Mouse (Mus musculus) heart, embryonic 11.5 days (tissue): Measurements from ENCODE around the gene B2m. TPM values are rescaled to one million over a fixed set of nuclear protein-coding genes. Genes with fewer than 3 reads are reported as not detected.
A peak's percentile ranks its signal among the peaks of the same experiment; 100 is the strongest.

ENCODE experiments used
- ATAC-seq: fragments of 200-750 bp; cut with Nextera tagmentation; replicated peaks from 2 replicates; pipeline ENCODE4 v1.8.0; 2017; ENCODE audit warnings: moderate library complexity; ENCODE audit not compliant: insufficient number of reproducible peaks, low FRiP score, low TSS enrichment
- H3K27ac ChIP-seq: fragments of 300-500 bp; sonication (generic); 2 replicates; pipeline ENCODE4 v1.5.1; 2014; ENCODE audit warnings: mild to moderate bottlenecking, low read depth, low read length
- H3K27me3 ChIP-seq: fragments of 300-500 bp; sonication (generic); 2 replicates; pipeline ENCODE4 v1.6.1; 2014; ENCODE audit warnings: mild to moderate bottlenecking, low read length, mixed read lengths; ENCODE audit not compliant: control insufficient read depth, insufficient read depth
- H3K36me3 ChIP-seq: fragments of 300-500 bp; sonication (generic); 2 replicates; pipeline ENCODE4 v1.6.1; 2014; ENCODE audit warnings: mild to moderate bottlenecking, low read length, moderate library complexity, mixed read lengths; ENCODE audit not compliant: control insufficient read depth, insufficient read depth
- H3K4me1 ChIP-seq: fragments of 300-500 bp; sonication (generic); 2 replicates; pipeline ENCODE4 v1.6.1; 2014; ENCODE audit warnings: low read length; ENCODE audit not compliant: control insufficient read depth, insufficient read depth
- H3K4me2 ChIP-seq: fragments of 300-500 bp; sonication (generic); 2 replicates; pipeline ENCODE4 v1.6.1; 2014; ENCODE audit warnings: mild to moderate bottlenecking, moderate library complexity
- H3K4me3 ChIP-seq: fragments of 300-500 bp; sonication (generic); 2 replicates; pipeline ENCODE4 v1.5.1; 2014; ENCODE audit warnings: low read depth, low read length
- H3K9ac ChIP-seq: fragments of 300-500 bp; sonication (generic); 2 replicates; pipeline ENCODE4 v1.6.1; 2014; ENCODE audit warnings: mild to moderate bottlenecking, low read depth, low read length, moderate library complexity
- H3K9me3 ChIP-seq: fragments of 300-500 bp; sonication (generic); replicated peaks from 2 replicates; pipeline ENCODE4 v1.6.1; 2016; ENCODE audit warnings: low read length; ENCODE audit not compliant: control insufficient read depth
- WGBS: fragments of 180-500 bp; shearing (Covaris S2); extraction: QIAGEN DNeasy Blood & Tissue Kit; methylation state at CpG from one replicate; pipeline ENCODE4 v1.1.7; 2014; ENCODE audit not compliant: insufficient replicate concordance; 5-methylcytosine and 5-hydroxymethylcytosine counted together
- polyA plus RNA-seq: library from polyadenylated mRNA; unstranded; fragments of >200 nt; fragmentation: Nextera tagmentation; extraction: Ambion mirVana; gene quantifications from 2 replicates; pipeline ENCODE4 v1.2.1, GENCODE M21; 2014

The B2m gene
- polyA plus RNA-seq, 1 experiment from 2014 or later, result 224 TPM

DNA sequence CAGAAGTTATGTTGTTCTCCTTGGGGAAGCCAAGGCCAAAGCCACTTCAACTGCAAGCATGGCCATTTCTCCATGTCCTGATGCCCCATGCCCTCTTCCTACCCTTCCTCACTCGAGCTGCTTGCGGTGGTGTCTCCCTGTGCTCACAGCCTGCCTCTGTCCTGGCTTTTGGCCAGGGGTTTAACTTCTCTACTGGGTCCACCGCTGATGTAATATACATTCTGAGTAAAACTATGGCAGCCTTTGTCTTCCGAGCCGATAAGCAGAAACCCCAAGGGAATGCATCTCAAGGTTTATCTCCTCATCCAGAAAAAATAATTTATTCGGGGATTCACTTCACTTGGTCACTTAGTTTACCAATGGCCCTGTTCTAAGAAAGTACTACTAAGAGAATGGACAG, 799 bp upstream of the B2m start:
- no peak overlapping the region for H3K27ac ChIP-seq
- H3K27me3 ChIP-seq, result no peaks in the 10 kb centered on the region
- no peak overlapping the region for H3K4me3 ChIP-seq
- H3K4me1 ChIP-seq, result peaks cover 5% of the 10 kb centered on the region
- H3K9me3 ChIP-seq, result no peaks in the 10 kb centered on the region
- no peak overlapping the region for H3K9ac ChIP-seq
- 65% methylated on average over 6 of the region's 6 CpGs for WGBS
- no peak for ATAC-seq
- peak overlapping the region; percentile 81; the same call in 1 of the 2 replicates for H3K4me2 ChIP-seq
- no peaks in the 10 kb centered on the region for H3K36me3 ChIP-seq

GRCm38 (mm10) chr2:122148242-122148917, 894 bp downstream of the B2m start:
- Histone ChIP-seq H3K4me2 (peak overlapping the region; percentile 81), H3K4me1 (peaks cover 5% of the 10 kb centered on the region), H3K27ac (peak overlapping the region; percentile 76), H3K4me3 (peak overlapping the region; percentile 73), H3K36me3 (no peaks in the 10 kb centered on the region), H3K27me3 (no peaks in the 10 kb centered on the region), H3K9ac (peak overlapping the region; percentile 87), H3K9me3 (no peaks in the 10 kb centered on the region)
- WGBS, result 31% methylated on average over 18 of the region's 18 CpGs
- ATAC-seq, result no peak

DNA sequence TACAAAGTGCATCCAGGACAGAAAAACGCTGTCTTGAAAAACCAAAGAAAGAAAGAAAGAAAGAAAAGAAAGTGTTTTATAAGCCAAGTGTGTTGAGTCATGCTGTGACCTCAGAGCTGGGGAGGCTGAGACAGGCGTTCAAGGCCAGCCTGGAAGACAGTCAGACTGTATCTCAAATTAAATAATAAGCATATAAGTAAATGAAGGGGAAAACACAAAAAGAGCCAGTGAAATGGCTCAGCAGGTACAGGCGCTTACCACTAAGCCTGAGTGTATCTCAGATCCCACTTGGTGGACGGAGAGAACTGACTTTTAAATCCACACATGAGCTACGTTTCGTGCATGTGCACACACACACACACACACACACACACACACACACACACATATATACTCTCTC, 1.8 kb downstream of the B2m start:
- Histone ChIP-seq H3K27ac (no peak overlapping the region), H3K4me2 (peak overlapping the region; percentile 81; the same call in 1 of the 2 replicates), H3K4me1 (peaks cover 5% of the 10 kb centered on the region), H3K36me3 (no peaks in the 10 kb centered on the region), H3K9me3 (no peaks in the 10 kb centered on the region), H3K27me3 (no peaks in the 10 kb centered on the region), H3K9ac (no peak overlapping the region), H3K4me3 (no peak overlapping the region)
- ATAC-seq, result no peak
- 86% methylated on average over 6 of the region's 6 CpGs for WGBS

DNA sequence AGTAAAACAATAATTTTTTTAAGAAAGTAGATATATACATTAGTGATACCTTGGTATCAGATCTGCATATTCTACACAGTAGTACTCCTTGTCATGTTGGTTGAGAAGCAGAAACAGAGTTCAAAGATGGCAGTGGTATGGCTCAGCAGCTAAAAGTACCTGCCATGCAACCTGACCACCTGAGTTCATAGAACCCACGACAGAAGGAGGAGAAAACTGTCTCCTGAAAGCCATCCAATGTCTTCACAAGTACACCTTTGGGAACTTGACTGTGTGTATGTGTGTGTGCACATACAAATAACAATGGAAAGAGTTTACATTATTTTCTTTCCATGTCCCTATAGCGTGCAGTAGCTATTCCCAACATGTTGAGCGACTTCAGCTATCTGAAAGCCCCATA, 2.2 kb downstream of the B2m start:
- no peak overlapping the region for H3K4me3 ChIP-seq
- ATAC-seq, result no peak
- no peak overlapping the region for H3K9ac ChIP-seq
- WGBS, result 72% methylated on average over 3 of the region's 3 CpGs
- H3K4me1 ChIP-seq, result peaks cover 5% of the 10 kb centered on the region
- no peak overlapping the region for H3K27ac ChIP-seq
- no peak overlapping the region for H3K4me2 ChIP-seq
- no peaks in the 10 kb centered on the region for H3K36me3 ChIP-seq
- H3K27me3 ChIP-seq, result no peaks in the 10 kb centered on the region
- H3K9me3 ChIP-seq, result no peaks in the 10 kb centered on the region

DNA sequence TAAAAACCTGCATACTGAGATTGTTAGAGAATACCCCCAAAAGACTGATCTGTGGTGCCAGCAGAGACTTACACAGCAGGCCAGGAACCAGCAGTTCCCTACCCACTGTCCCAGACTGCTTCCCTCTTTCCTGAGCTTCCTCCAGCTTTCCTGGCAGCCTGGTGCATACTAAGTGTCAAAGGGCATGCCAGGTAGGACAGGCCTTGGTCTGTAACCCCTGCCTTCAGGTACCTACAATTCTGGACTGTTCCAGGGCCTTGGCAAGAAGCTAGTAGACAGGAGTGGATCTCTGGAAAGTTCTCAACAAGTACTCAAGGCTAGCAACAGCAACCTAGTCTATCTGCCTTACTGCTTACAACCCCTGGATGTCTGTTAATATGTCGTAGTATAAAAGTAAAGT, 3.7 kb downstream of the B2m start:
- H3K9me3 ChIP-seq, result no peaks in the 10 kb centered on the region
- no peak overlapping the region for H3K4me3 ChIP-seq
- H3K27ac ChIP-seq, result no peak overlapping the region
- H3K4me2 ChIP-seq, result no peak overlapping the region
- H3K27me3 ChIP-seq, result no peaks in the 10 kb centered on the region
- H3K36me3 ChIP-seq, result no peaks in the 10 kb centered on the region
- no peak for ATAC-seq
- no peak overlapping the region for H3K9ac ChIP-seq
- peaks cover 5% of the 10 kb centered on the region for H3K4me1 ChIP-seq
- WGBS, result 76% methylated on average over 1 of the region's 1 CpGs

DNA sequence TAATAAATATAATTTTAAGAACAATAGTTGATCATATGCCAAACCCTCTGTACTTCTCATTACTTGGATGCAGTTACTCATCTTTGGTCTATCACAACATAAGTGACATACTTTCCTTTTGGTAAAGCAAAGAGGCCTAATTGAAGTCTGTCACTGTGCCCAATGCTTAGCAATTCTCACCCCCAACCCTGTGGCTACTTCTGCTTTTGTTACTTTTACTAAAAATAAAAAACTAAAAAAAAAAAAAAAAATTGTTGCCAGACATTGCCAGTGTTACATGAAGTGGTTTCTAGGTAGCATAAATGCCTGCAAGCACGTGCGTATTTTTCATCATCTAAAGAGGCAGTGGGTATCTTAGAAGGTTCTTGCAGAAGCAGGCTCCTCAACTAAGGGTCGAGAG, 5.4 kb downstream of the B2m start:
- no peak overlapping the region for H3K4me2 ChIP-seq
- no peak for ATAC-seq
- no peak overlapping the region for H3K9ac ChIP-seq
- peaks cover 5% of the 10 kb centered on the region for H3K4me1 ChIP-seq
- H3K27ac ChIP-seq, result no peak overlapping the region
- H3K4me3 ChIP-seq, result no peak overlapping the region
- H3K9me3 ChIP-seq, result no peaks in the 10 kb centered on the region
- H3K36me3 ChIP-seq, result no peaks in the 10 kb centered on the region
- no peaks in the 10 kb centered on the region for H3K27me3 ChIP-seq
- WGBS, result 83% methylated on average over 3 of the region's 3 CpGs

- no peak overlapping the region for H3K9ac ChIP-seq
- no peak overlapping the region for H3K4me3 ChIP-seq
- H3K4me1 ChIP-seq, result peaks cover 5% of the 10 kb centered on the region
- no peak overlapping the region for H3K4me2 ChIP-seq
- H3K9me3 ChIP-seq, result no peaks in the 10 kb centered on the region
- H3K27me3 ChIP-seq, result no peaks in the 10 kb centered on the region
- ATAC-seq, result no peak
- H3K36me3 ChIP-seq, result no peaks in the 10 kb centered on the region
- WGBS, result 81% methylated on average over 7 of the region's 7 CpGs
- H3K27ac ChIP-seq, result no peak overlapping the region
Measured at GRCm38 (mm10) chr2:122153681-122154365, 6.3 kb downstream of the B2m start.

DNA sequence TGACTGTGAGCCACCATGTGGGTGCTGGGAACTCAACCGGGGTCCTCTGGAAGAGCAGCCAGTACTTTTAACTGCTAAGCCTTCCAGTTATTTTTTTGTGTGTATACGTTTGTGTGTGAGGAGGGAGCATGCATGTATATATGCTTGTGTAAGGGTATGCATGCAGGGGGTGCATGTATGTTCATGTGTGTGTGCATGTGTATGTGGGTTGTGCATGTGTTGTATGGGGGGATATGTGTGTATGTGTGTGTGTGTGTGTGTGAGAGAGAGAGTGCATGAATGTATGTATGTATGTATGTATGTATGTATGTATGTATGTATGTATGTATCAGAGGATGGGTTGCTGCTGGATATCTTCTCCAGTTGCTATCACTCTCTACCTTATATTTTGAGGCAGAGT, 7.0 kb downstream of the B2m start:
- no peaks in the 10 kb centered on the region for H3K9me3 ChIP-seq
- no peaks in the 10 kb centered on the region for H3K36me3 ChIP-seq
- H3K4me2 ChIP-seq, result no peak overlapping the region
- no peak overlapping the region for H3K27ac ChIP-seq
- ATAC-seq, result no peak
- 0 out of 2 replicates have a peak, but pooled peaks cover 4% of the 10 kb centered on the region for H3K4me1 ChIP-seq
- no peak overlapping the region for H3K4me3 ChIP-seq
- H3K27me3 ChIP-seq, result no peaks in the 10 kb centered on the region
- no peak overlapping the region for H3K9ac ChIP-seq
- WGBS, result 92% methylated on average over 2 of the region's 2 CpGs

GRCm38 (mm10) chr2:122155292-122155691, 7.8 kb downstream of the B2m start:
- Histone ChIP-seq H3K4me1 (0 out of 2 replicates have a peak, but pooled peaks cover 4% of the 10 kb centered on the region), H3K36me3 (no peaks in the 10 kb centered on the region), H3K27ac (no peak overlapping the region), H3K4me3 (no peak overlapping the region), H3K27me3 (no peaks in the 10 kb centered on the region), H3K9ac (no peak overlapping the region), H3K9me3 (no peaks in the 10 kb centered on the region), H3K4me2 (no peak overlapping the region)
- no peak for ATAC-seq
- 79% methylated on average over 2 of the region's 2 CpGs for WGBS
